Comparison of ENCODE assay signal across 8 mouse cellular contexts in the genomic region with DNA sequence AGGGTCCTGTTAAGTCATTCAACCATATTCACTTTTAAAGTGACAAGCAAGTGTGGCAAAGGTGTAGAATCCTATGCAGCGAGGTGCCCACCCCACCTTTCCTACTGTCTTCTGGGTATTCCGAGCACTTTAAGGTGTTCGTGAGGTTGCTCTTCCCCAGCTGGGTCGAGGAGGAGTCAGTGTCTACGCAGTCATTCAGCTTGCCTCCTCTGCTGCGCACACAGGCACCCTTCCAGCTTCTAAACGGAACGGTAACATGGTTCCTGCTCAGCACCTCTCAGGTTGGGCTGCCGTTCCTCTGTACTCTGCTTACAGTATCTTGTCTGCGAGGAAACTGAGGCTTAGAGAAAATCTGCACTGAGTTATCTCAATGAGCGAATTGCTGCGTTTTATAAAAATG. TPM values are rescaled to one million over a fixed set of nuclear protein-coding genes. Genes with fewer than 3 reads are reported as not detected.
DNase-seq lines count a peak whose midpoint lies in the region; ATAC-seq lines count a peak whose summit lies in the region.

No protein-coding gene starts in this region.

- peaks cover 39% of the 10 kb centered on the region for H3K4me1 ChIP-seq in hindbrain, embryonic 10.5 days (replicated peaks)
- H3K4me1 ChIP-seq in hindbrain, embryonic 11.5 days (replicated peaks; ENCODE audit: control insufficient read depth, insufficient read depth, low read length): 0 out of 2 replicates have a peak, but pooled peaks cover 4% of the 10 kb centered on the region
- H3K4me1 ChIP-seq in forebrain, embryonic 12.5 days: peaks cover 36% of the 10 kb centered on the region
- peaks cover 57% of the 10 kb centered on the region for H3K4me1 ChIP-seq in limb, embryonic 15.5 days

- H3K9ac ChIP-seq in hindbrain, embryonic 11.5 days (ENCODE audit: low read depth, low read length): no peak overlapping the region
- H3K9ac ChIP-seq in forebrain, embryonic 12.5 days: no peak overlapping the region
- no peak overlapping the region for H3K9ac ChIP-seq in limb, embryonic 15.5 days

- 49% methylated on average over 12 of the region's 12 CpGs for WGBS in hindbrain, embryonic 10.5 days
- 49% methylated on average over 12 of the region's 12 CpGs for WGBS in hindbrain, embryonic 11.5 days
- 47% methylated on average over 12 of the region's 12 CpGs for WGBS in forebrain, embryonic 12.5 days
- 44% methylated on average over 12 of the region's 12 CpGs for WGBS in limb, embryonic 15.5 days

- no peak for DNase-seq in hindbrain, embryonic 10.5 days (ENCODE audit: low spot score)
- no peak for DNase-seq in hindbrain, embryonic 11.5 days (ENCODE audit: low spot score)
- DNase-seq in brain, adult 2 months (ENCODE audit: low read depth, low spot score): peak; percentile 79
- no peak for DNase-seq in thymus, postnatal 10 days (ENCODE audit: low spot score in 2 of 2)
- no peak for DNase-seq in natural killer cell, adult 2 months (ENCODE audit: low spot score in 2 of 2)
- DNase-seq in MN1 (ENCODE audit: low spot score): no peak

- no peak for ATAC-seq in hindbrain, embryonic 11.5 days (ENCODE audit: low FRiP score)
- no peak for ATAC-seq in forebrain, embryonic 12.5 days (ENCODE audit: low FRiP score)
- ATAC-seq in limb, embryonic 15.5 days (ENCODE audit: insufficient number of reproducible peaks, low FRiP score, low TSS enrichment, low read depth): no peak

- H3K27ac ChIP-seq in hindbrain, embryonic 10.5 days: no peak overlapping the region
- no peak overlapping the region for H3K27ac ChIP-seq in hindbrain, embryonic 11.5 days (ENCODE audit: low read depth, low read length)
- no peak overlapping the region for H3K27ac ChIP-seq in forebrain, embryonic 12.5 days
- no peak overlapping the region for H3K27ac ChIP-seq in limb, embryonic 15.5 days

- peak overlapping the region; percentile 24; the same call in 1 of the 2 replicates for H3K4me3 ChIP-seq in hindbrain, embryonic 10.5 days
- H3K4me3 ChIP-seq in hindbrain, embryonic 11.5 days (ENCODE audit: low read depth, low read length): no peak overlapping the region
- H3K4me3 ChIP-seq in forebrain, embryonic 12.5 days (replicated peaks): no peak overlapping the region
- H3K4me3 ChIP-seq in limb, embryonic 15.5 days: peak overlapping the region; percentile 9

- H3K4me2 ChIP-seq in hindbrain, embryonic 11.5 days (replicated peaks; ENCODE audit: low read depth, low read length): no peak overlapping the region; the same call in 1 of the 2 replicates
- H3K4me2 ChIP-seq in forebrain, embryonic 12.5 days: peak overlapping the region; percentile 29
- peak overlapping the region; percentile 35 for H3K4me2 ChIP-seq in limb, embryonic 15.5 days

- no peaks in the 10 kb centered on the region for H3K9me3 ChIP-seq in hindbrain, embryonic 10.5 days
- no peaks in the 10 kb centered on the region for H3K9me3 ChIP-seq in hindbrain, embryonic 11.5 days (ENCODE audit: control insufficient read depth, low read length)
- no peaks in the 10 kb centered on the region for H3K9me3 ChIP-seq in forebrain, embryonic 12.5 days
- H3K9me3 ChIP-seq in limb, embryonic 15.5 days: no peaks in the 10 kb centered on the region

- no peaks in the 10 kb centered on the region for H3K36me3 ChIP-seq in hindbrain, embryonic 10.5 days
- no peaks in the 10 kb centered on the region for H3K36me3 ChIP-seq in hindbrain, embryonic 11.5 days (ENCODE audit: control insufficient read depth, insufficient read depth, low read length)
- no peaks in the 10 kb centered on the region for H3K36me3 ChIP-seq in forebrain, embryonic 12.5 days (replicated peaks)
- H3K36me3 ChIP-seq in limb, embryonic 15.5 days: no peaks in the 10 kb centered on the region

- H3K27me3 ChIP-seq in hindbrain, embryonic 10.5 days (ENCODE audit: insufficient read depth, poor library complexity, severe bottlenecking): peaks cover 13% of the 10 kb centered on the region
- H3K27me3 ChIP-seq in hindbrain, embryonic 11.5 days (ENCODE audit: control insufficient read depth, insufficient read depth, low read length): no peaks in the 10 kb centered on the region
- peaks cover 24% of the 10 kb centered on the region; the same call in 1 of the 2 replicates for H3K27me3 ChIP-seq in forebrain, embryonic 12.5 days
- no peaks in the 10 kb centered on the region for H3K27me3 ChIP-seq in limb, embryonic 15.5 days

RNA-seq across cellular contexts. Expression of a gene that starts 40.4 kb away (rescaled TPM):
- polyA plus RNA-seq in hindbrain, embryonic 10.5 days (2016; fragmentation: Nextera tagmentation; extraction: Ambion mirVana): 16.1 and 17.7 TPM in 2 replicates
- polyA plus RNA-seq in hindbrain, embryonic 11.5 days (2014; fragmentation: Nextera tagmentation; extraction: Ambion mirVana): 18.3 and 18.6 TPM in 2 replicates
- 16.5 and 17.7 TPM in 2 replicates for polyA plus RNA-seq in forebrain, embryonic 12.5 days (2016; fragmentation: Nextera tagmentation; extraction: Ambion mirVana)
- 105 and 116 TPM in 2 replicates for polyA plus RNA-seq in limb, embryonic 15.5 days (2015; fragmentation: Nextera tagmentation; extraction: Ambion mirVana)

Comparison
In these comparisons a context has a peak if more than half of its experiments do, and no peak if none do; other contexts are left out.
1. H3K4me3 ChIP-seq: peak in hindbrain, embryonic 10.5 days (single experiment) and limb, embryonic 15.5 days (single experiment); none in hindbrain, embryonic 11.5 days (single experiment) and forebrain, embryonic 12.5 days (single experiment).